Mouse (Mus musculus) thymus, postnatal 25 days (tissue): ENCODE results near the gene Fgd4.

Experiments
- DNase-seq: peaks from one replicate; pipeline ENCODE4 v3.0.0; 2022

Gene Fgd4

GRCm38 (mm10) chr16:16600461-16600860, at the start of gene Fgd4:
Gene Fgd4 (minus strand): TSS chr16:16600549.
- DNase-seq = no peak

GRCm38 (mm10) chr16:16645148-16645547, 44.8 kb upstream of the Fgd4 start:
- no peak for DNase-seq

DNA sequence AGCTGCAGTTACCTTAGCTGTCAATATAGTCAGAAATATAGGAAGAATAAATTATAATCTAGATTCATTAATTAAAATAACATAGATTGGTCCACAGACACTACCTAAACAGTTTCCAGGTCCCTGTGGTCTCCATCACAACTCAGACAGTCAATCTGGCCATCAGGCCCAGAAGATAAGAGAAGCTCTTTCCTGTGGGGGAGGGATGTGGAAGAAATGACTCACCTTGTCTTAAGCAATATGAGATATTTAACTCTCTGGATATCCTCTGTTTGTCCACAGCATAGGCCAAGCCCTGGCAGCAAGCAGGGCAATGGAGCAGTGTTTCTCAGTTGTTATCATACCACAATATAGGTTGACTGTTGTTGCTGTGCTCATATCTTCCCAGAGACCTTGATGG, 33.4 kb upstream of the Fgd4 start:
- no peak for DNase-seq

GRCm38 (mm10) chr16:16599586-16600401, 555 bp downstream of the Fgd4 start:
- peak; percentile 17 for DNase-seq

DNA sequence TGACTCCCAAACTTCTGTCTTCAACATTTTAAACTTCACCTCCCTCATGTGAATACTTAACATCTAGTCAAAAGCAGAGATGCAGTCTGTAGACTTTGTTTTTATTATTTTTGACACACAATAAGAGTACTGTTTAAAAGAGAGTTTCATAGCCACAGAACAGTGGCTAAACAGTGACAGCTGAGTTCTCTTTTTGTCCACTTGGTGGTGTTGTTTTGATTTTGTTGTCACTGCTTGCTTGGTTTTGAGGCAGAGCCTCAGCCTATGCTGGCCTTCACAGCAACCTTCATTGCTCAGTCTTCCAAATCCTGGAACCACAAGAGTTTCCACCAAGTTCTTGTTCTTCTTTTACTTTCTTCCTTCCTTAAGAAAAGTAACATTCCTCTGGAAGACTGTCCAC, 3.8 kb downstream of the Fgd4 start:
- DNase-seq = no peak

DNA sequence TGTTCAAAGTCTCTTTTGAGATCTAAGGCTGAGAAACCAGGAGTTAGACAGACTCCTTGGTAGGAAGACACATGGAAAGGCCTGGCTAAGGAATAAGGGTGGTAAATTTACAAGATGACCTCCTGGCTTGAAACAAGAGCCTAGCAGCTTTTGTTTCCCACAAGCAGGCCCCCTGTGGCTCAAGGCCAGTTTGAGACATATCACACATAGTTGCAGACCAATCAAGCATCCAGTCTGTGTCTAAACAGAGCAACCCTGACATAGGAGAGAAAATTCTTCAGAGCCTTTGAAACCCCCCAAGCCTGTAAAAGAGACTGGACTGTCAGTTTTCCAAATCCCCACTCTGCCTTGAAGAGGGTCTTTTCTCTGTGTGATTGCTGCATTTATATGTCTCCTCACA, 7.7 kb downstream of the Fgd4 start:
- no peak for DNase-seq

GRCm38 (mm10) chr16:16584409-16585032, 15.8 kb downstream of the Fgd4 start:
- DNase-seq = peak; percentile 59

DNA sequence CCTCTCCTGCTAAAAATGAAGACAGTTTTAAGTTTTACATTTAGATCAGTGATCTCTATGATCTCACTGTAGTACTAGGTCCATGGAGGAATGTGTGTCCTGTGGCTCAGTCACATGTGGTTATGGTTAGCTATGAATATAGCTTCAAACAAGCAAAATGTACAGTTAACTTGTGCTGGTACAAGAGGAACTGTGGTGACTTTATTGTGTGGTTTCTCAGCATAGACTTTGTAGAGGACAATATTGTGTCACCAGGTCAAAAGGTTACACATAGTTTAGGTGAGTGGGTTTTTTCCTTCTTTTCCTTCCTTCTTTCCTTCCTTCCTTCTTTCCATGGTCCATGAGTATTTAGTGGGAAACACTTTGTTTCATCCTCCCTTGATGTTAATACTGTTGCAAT, 23.8 kb downstream of the Fgd4 start:
- DNase-seq = no peak

DNA sequence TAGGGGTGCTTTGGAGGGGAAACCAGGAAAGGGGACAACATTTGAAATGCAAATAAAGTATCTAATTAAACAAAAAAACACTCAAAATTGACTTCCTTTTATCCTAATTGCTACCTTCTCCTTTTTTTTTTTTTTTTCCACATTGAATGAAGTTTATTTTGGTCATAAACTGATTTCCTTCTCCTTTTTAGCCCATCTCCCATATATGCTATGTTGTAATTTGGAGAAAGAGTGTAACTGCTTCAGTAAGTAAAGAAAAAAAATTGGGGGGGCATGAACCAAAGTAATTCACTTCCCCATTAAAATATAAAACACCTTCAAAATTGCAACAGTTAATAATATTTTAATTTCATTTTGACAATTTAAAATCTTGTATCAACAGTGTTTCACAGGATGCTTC, 25.8 kb downstream of the Fgd4 start:
- DNase-seq = no peak

DNA sequence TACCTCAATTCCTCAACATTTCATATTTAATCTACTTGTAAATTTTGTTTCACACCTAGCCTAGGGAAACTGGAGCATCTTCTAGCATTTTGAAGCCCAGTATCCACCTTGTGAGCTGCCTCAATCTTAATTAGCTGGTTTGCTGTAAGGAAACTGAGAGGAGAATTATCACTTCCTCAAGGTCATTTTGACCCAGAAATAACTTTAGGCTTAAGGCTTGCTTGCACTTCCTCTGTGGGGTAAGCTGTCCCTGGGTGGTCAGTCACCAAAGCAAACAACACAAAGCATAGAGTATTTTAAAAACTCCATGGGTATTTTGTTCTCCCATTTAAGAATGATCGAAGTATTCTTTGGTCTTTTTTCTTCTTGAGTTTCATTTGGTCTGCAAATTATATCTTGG, 27.2 kb downstream of the Fgd4 start:
- DNase-seq = no peak

DNA sequence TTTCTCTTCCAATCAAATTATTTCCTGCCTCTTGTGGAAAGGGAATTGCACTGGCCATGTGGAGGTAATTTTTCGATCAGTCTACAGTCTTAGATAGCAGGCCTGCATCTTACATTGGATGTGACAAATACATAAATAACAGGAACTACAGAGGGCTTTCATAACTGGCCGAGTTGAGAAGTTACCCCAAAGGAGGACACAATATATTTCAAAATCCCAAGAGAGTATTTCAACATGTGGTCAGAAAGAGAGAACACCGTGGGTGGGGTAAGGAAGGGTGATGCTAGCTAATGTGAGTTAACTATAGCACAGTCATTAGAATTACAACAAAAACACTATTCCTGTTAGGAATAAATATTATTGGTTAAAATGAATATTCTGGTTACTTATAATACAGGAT, 29.0 kb downstream of the Fgd4 start:
- no peak for DNase-seq

DNA sequence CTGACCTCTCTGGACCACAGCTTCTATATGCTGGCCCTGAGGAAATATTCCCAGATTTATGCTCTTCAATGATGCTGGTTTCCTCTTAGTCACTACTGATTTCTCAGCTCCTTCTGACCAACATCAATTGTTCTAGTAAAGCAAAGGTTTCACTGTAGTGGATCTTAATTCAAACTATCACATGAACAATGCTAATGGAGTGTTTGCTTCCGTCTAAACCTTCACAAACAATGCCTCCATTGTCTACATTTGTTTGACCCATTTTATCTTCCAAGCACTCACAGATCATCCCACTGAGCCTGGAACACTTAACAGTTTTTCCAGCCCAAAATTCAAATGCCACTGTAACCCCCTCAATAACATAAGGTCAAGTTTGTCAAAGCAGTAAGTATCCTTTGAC, 33.6 kb downstream of the Fgd4 start:
- no peak for DNase-seq

GRCm38 (mm10) chr16:16566215-16566614, 34.1 kb downstream of the Fgd4 start:
- DNase-seq = no peak

- DNase-seq = no peak
These were observed 34.6 kb downstream of the Fgd4 start for GRCm38 (mm10) chr16:16565786-16566185.

DNA sequence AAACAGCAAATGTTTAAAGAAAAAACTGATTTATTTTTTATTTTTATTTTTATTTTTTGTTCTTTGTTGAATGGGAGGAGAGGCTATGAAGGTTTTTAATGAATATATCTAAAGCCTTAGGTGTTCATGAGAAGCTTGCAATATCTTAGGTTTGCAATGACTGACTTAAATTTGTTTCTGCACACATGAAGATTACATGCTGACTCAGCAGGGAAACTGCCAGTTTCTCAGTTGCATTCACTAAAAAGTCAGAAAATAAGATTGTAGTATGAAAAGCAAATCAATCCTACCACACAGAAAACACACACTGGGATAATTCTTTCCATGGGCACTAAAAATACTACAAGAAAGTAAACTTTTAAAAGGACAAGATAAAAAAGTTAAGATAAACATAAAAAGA, 39.6 kb downstream of the Fgd4 start:
- no peak for DNase-seq

GRCm38 (mm10) chr16:16559878-16560531, 40.3 kb downstream of the Fgd4 start:
- no peak for DNase-seq

GRCm38 (mm10) chr16:16559016-16559877, 41.1 kb downstream of the Fgd4 start:
- DNase-seq = no peak

DNA sequence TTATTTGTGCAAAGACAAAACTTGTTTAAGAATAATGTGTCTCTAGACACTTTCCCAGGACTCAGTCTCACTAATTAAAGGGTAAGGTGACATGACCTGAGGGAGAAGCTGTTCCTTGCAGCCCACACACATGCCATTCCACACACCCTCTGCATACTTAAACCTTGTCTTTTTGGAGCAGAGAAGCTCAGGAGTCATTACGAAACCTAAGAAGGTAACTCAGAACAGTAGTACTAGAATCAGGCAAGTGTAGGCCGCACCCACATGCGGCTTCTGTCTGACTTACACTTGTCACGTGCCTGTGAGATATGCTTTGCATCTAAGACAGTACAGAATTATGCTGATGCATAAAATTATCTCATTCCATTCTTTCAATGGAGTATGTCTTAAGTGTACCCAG, 42.6 kb downstream of the Fgd4 start:
- no peak for DNase-seq

DNA sequence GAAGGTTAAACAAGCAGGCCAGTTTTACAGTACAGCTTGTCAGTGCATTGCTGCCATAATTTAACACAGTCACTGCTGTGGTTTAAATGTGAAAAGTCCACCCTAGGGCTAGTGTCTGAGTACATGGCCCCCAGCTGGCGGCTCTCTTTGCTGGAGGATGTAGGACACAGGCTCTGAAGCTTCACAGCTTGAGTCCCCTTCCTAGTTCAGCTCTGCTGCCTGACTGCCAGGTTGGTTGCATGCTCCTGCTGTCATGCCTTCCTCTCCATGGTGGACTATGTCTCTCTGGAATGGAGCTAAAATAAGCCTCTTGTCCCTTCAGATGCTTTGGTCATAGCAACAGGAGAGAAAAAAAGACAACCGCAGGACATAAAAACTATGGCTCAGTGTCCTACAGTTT, 46.3 kb downstream of the Fgd4 start:
- DNase-seq = no peak

DNA sequence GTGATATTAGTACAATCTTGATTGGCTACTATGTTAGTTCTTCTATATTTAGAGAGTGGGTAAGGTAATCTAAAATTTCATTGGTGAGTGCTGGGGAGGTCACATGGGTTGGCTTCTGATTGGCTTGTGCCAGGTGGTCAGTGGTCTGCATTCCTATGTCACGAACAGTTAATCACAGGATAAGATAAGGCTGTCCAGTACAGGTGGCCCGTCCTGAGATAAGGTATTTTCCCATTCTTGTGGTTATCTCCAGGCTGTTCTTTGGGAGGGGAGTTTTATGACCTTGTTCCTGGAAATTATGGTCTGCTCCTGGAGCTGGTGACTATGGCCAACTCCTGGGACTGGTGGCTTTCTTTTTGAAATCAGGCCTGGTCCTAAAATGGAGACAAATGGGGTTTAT, 48.2 kb downstream of the Fgd4 start:
- no peak for DNase-seq

GRCm38 (mm10) chr16:16549105-16549504, 51.2 kb downstream of the Fgd4 start:
- DNase-seq = no peak

DNA sequence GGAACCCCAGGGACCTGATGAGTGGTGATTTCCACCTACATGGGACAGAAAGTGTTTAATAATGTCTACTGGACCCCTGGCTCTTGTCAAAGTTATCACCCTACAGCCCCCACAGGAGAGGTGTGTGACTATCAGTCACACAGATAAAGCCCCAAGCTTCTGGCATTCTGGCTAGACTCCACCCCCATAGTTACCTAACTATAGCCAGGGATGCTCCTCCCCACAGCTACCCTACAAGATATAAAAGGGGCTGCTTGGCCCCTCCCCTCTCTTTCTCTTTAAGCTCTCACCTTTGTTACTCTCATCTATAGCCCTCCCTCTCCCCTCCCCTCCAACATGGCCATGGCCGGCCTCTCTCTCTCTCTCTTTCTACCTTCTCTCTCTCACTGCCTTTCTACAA, 53.7 kb downstream of the Fgd4 start:
- DNase-seq = no peak

DNA sequence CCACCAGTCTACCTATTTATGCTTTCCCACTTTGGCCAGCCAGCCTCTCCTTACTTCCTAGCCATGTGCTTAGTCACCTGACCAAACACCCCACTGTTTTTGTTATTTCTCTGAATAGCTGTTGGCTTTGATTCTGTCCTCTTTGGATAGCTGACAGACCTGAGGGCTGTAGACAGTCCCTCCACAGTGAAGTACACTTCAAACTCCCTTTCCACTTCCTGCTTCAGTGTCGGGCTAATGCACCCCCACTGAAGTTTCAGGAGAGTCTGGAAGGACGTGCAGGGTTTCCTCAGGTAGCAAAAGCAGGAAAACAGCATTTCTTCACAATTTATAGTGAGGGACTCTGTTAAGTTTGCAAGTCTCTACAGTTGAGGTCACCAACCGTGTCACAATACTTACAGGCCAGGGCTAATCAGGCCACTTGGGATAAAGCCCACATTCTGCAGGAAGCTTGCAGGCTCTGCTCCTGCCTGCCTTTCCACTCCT, 57.4 kb downstream of the Fgd4 start:
- DNase-seq = no peak
